Mouse (Mus musculus) hindbrain, embryonic 14.5 days (tissue): ENCODE results near the gene Vsig1. TPM values are rescaled to one million over a fixed set of nuclear protein-coding genes. Genes with fewer than 3 reads are reported as not detected.

Experiments used
- ATAC-seq: fragments of 200-750 bp; cut with Nextera tagmentation; 2 replicates; pipeline ENCODE4 v1.8.0; 2017; ENCODE audit warnings: moderate number of reproducible peaks, mild to moderate bottlenecking, moderate TSS enrichment, moderate library complexity; ENCODE audit not compliant: low FRiP score
- DNase-seq: peaks from one replicate; pipeline ENCODE4 v3.0.0-alpha.2; 2015; ENCODE audit warnings: low spot score
- H3K27ac ChIP-seq: fragments of 300-500 bp; sonication (generic); 2 replicates; pipeline ENCODE4 v1.5.1; 2014; ENCODE audit warnings: mild to moderate bottlenecking, moderate library complexity
- H3K27me3 ChIP-seq: fragments of 300-500 bp; sonication (generic); 2 replicates; pipeline ENCODE4 v1.6.1; 2014; ENCODE audit warnings: mild to moderate bottlenecking, low read length, mixed read lengths; ENCODE audit not compliant: control insufficient read depth, insufficient read depth
- H3K36me3 ChIP-seq: fragments of 300-500 bp; sonication (generic); replicated peaks from 2 replicates; pipeline ENCODE4 v1.6.1; 2014; ENCODE audit not compliant: control insufficient read depth, insufficient read depth
- H3K4me1 ChIP-seq: fragments of 300-500 bp; sonication (generic); replicated peaks from 2 replicates; pipeline ENCODE4 v1.6.1; 2014; ENCODE audit warnings: antibody characterized with exemption, low read length, mixed read lengths; ENCODE audit not compliant: control insufficient read depth, insufficient read depth
- H3K4me2 ChIP-seq: fragments of 300-500 bp; sonication (generic); replicated peaks from 2 replicates; pipeline ENCODE4 v1.6.1; 2014; ENCODE audit warnings: mild to moderate bottlenecking, moderate library complexity
- H3K4me3 ChIP-seq: fragments of 300-500 bp; sonication (generic); replicated peaks from 2 replicates; pipeline ENCODE4 v1.5.1; 2014; ENCODE audit warnings: mild to moderate bottlenecking, low read length
- H3K9ac ChIP-seq: fragments of 300-500 bp; sonication (generic); 2 replicates; pipeline ENCODE4 v1.6.1; 2014
- H3K9me3 ChIP-seq: fragments of 300-500 bp; sonication (generic); 2 replicates; pipeline ENCODE4 v1.6.1; 2016; ENCODE audit warnings: low read length; ENCODE audit not compliant: control insufficient read depth
- WGBS: fragments of 180-500 bp; shearing (Covaris S2); extraction: QIAGEN DNeasy Blood & Tissue Kit; methylation state at CpG from one replicate; pipeline ENCODE4 v1.1.7; 2014; 5-methylcytosine and 5-hydroxymethylcytosine counted together
- polyA plus RNA-seq: library from polyadenylated mRNA; unstranded; fragments of >200 nt; fragmentation: Nextera tagmentation; extraction: Ambion mirVana; gene quantifications from 2 replicates; pipeline ENCODE4 v1.2.1, GENCODE M21; 2014

The Vsig1 gene
- polyA plus RNA-seq, 1 experiment from 2014 or later: not detected

GRCm38 (mm10) chrX:140953618-140954017 is 46.2 kb downstream of the Vsig1 start:
- Histone ChIP-seq H3K27ac (no peak overlapping the region), H3K36me3 (peaks cover 19% of the 10 kb centered on the region), H3K27me3 (peaks cover 34% of the 10 kb centered on the region), H3K4me2 (no peak overlapping the region), H3K4me1 (0 out of 2 replicates have a peak, but pooled peaks cover 3% of the 10 kb centered on the region), H3K4me3 (no peak overlapping the region), H3K9ac (no peak overlapping the region), H3K9me3 (no peaks in the 10 kb centered on the region)
- no peak for DNase-seq
- WGBS: 90% methylated on average over 4 of the region's 4 CpGs
- no peak for ATAC-seq

DNA sequence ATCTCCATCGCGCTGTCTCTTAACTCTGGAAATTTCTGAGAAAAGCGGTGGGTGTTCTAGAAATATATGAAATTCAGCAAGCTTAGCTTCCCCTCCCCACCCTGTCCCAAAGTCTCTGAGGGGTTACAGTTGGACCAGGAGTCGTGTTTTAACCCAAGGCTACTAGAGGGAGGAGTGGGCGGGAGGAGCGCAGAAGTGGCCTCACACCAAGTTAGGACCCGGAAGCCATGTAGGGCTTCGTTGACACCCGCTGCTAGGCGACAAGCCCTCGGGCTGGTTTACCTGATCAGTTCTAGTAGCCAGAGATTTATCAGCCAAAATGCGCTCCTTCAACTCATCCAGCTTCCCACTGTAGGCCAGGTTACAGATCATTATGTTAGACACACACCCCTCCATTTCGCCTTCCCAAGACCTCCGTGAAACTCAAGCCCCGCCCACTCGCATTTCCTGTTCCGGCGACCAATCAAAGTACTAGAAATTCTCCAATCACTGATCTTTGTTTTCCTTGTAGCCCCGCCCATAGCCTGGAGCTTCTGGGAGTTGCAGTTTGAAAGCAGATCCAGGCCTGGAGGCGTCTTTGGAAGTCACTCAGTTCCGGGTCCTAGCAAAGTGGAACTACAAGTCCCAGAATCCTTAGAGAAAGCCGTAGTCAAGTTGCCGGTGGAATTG is 49.0 kb downstream of the Vsig1 start, which contains the start of the genes Psmd10 and Atg4a:
Gene Psmd10 (minus strand): TSS at position 457 of the 669 bp plus-strand sequence.
Gene Atg4a (plus strand): TSS at position 636 of the 669 bp plus-strand sequence.
- H3K27ac ChIP-seq: peak within 1 kb of the TSS; percentile 41; the same call in 1 of the 2 replicates
- H3K4me3 ChIP-seq: peak within 1 kb of the TSS; percentile 43
- H3K9me3 ChIP-seq: no peaks in the 10 kb centered on the region
- peaks cover 26% of the 10 kb centered on the region for H3K27me3 ChIP-seq
- 22% methylated on average over 23 of the region's 23 CpGs for WGBS
- DNase-seq: peak; percentile 88
- ATAC-seq: peak; percentile 99
- H3K4me2 ChIP-seq: peak within 1 kb of the TSS; percentile 52
- H3K4me1 ChIP-seq: 0 out of 2 replicates have a peak, but pooled peaks cover 3% of the 10 kb centered on the region
- H3K9ac ChIP-seq: peak within 1 kb of the TSS; percentile 50
- H3K36me3 ChIP-seq: peaks cover 5% of the 10 kb centered on the region; the same call in 1 of the 2 replicates

DNA sequence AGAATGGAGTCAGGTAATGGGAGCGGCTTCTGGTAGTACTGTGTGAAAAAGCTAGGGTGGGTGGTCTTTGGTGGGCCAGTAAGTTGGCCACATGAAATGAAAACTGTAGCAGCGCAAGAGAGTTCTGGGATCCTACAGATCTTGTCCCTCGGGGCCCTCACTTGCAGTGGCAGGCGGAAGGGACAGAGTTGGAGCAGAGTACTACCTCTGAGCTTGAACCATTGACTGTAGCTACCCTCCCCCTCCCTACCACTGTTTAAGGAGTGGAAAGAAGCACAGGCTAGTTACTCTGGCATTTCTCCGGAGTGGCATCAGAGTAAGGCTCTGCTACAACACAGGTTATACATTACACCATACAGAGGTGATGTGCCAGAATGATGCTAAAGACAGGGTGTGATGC is 49.6 kb downstream of the Vsig1 start:
- WGBS: 13% methylated on average over 5 of the region's 5 CpGs
- ATAC-seq (peak; percentile 82; the same call in 1 of the 2 replicates), DNase-seq (no peak)

DNA sequence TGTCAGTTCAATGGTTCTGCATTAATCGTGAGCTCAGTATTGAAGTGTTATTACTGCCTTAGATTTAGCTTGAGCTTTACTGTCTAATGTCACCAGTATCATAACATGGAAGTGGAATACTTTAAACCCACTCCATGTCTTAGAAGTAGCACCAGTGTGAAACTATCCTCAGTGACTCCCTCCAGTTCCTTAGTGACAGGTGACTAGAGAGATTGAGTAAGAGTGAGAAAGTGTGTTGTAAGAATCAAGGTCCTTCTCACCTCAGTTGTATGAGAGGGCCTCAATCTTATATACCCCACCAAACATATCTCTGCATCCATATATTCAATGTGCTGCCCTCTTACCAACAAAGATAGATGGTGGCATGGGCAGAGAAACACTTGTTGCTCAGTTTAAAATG is 71.5 kb downstream of the Vsig1 start:
- Histone ChIP-seq H3K9ac (no peak overlapping the region), H3K4me1 (no peaks in the 10 kb centered on the region), H3K36me3 (no peaks in the 10 kb centered on the region), H3K4me2 (no peak overlapping the region), H3K4me3 (no peak overlapping the region), H3K27ac (no peak overlapping the region), H3K27me3 (peaks cover 62% of the 10 kb centered on the region), H3K9me3 (no peaks in the 10 kb centered on the region)
- ATAC-seq (no peak), DNase-seq (no peak)
- 97% methylated on average over 1 of the region's 1 CpGs for WGBS

More for the DNA sequence above, 49.6 kb downstream of the Vsig1 start:
- Histone ChIP-seq H3K36me3 (peaks cover 4% of the 10 kb centered on the region; the same call in 1 of the 2 replicates), H3K9me3 (no peaks in the 10 kb centered on the region), H3K4me1 (0 out of 2 replicates have a peak, but pooled peaks cover 3% of the 10 kb centered on the region), H3K9ac (peak overlapping the region; percentile 50), H3K4me2 (peak overlapping the region; percentile 50), H3K27ac (no peak overlapping the region), H3K4me3 (peak overlapping the region; percentile 43), H3K27me3 (peaks cover 26% of the 10 kb centered on the region)

GRCm38 (mm10) chrX:140979546-140979945 is 72.1 kb downstream of the Vsig1 start:
- H3K9me3 ChIP-seq: no peaks in the 10 kb centered on the region
- H3K4me1 ChIP-seq: no peaks in the 10 kb centered on the region
- no peak overlapping the region for H3K9ac ChIP-seq
- no peak for DNase-seq
- WGBS: 85% methylated on average over 2 of the region's 2 CpGs
- no peaks in the 10 kb centered on the region for H3K36me3 ChIP-seq
- peaks cover 62% of the 10 kb centered on the region for H3K27me3 ChIP-seq
- H3K4me2 ChIP-seq: no peak overlapping the region
- no peak for ATAC-seq
- H3K27ac ChIP-seq: no peak overlapping the region
- H3K4me3 ChIP-seq: no peak overlapping the region

GRCm38 (mm10) chrX:140980163-140980562 is 72.8 kb downstream of the Vsig1 start:
- DNase-seq (no peak), ATAC-seq (no peak)
- Histone ChIP-seq H3K4me3 (no peak overlapping the region), H3K4me1 (no peaks in the 10 kb centered on the region), H3K36me3 (no peaks in the 10 kb centered on the region), H3K27me3 (peaks cover 59% of the 10 kb centered on the region), H3K9me3 (no peaks in the 10 kb centered on the region), H3K27ac (no peak overlapping the region), H3K9ac (no peak overlapping the region), H3K4me2 (no peak overlapping the region)
- 73% methylated on average over 4 of the region's 4 CpGs for WGBS

DNA sequence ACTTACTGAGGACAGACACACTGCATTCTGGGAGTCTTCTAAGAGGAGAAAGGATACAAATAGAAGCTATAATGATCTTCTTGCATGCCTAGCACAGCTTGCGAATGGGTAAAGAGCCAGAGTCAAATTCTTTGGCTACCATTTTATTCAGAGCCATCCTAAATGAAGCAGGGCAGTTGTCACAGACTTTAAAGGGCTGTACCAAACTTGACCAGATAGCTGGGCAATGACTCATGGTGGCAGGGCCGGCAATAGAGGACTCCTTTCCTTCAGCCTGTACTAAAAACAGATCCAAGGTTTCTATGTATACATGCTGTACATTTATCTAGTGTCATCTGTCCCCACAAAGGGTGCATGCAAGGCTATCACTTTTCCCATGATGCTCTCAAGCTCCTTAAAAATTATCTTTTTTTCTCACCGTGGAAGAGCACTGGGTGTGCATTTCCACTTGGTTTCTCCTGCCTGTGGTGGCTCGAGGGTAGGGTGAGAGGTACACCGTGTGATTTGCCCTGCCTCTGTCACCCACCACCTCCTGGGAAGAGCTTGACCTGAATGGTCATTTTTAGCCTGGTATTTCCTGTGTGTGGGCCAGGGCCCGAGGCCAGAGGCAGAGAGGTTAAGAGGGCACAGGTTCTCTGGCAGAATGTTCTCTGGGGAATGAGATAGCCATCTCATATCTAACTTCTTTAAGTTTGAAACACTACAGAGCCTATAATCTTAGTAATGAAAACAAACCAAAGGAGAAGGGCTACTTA is 76.0 kb downstream of the Vsig1 start:
- Histone ChIP-seq H3K27ac (no peak overlapping the region), H3K4me1 (no peaks in the 10 kb centered on the region), H3K36me3 (no peaks in the 10 kb centered on the region), H3K9me3 (no peaks in the 10 kb centered on the region), H3K27me3 (peaks cover 64% of the 10 kb centered on the region), H3K9ac (no peak overlapping the region), H3K4me3 (no peak overlapping the region), H3K4me2 (no peak overlapping the region)
- ATAC-seq (no peak), DNase-seq (no peak)
- 71% methylated on average over 6 of the region's 6 CpGs for WGBS

GRCm38 (mm10) chrX:140984795-140985194 is 77.4 kb downstream of the Vsig1 start:
- Histone ChIP-seq H3K27ac (no peak overlapping the region), H3K9me3 (no peaks in the 10 kb centered on the region), H3K9ac (no peak overlapping the region), H3K27me3 (peaks cover 71% of the 10 kb centered on the region), H3K4me1 (no peaks in the 10 kb centered on the region), H3K4me3 (no peak overlapping the region), H3K36me3 (no peaks in the 10 kb centered on the region), H3K4me2 (no peak overlapping the region)
- 73% methylated on average over 6 of the region's 6 CpGs for WGBS
- no peak for ATAC-seq
- no peak for DNase-seq

DNA sequence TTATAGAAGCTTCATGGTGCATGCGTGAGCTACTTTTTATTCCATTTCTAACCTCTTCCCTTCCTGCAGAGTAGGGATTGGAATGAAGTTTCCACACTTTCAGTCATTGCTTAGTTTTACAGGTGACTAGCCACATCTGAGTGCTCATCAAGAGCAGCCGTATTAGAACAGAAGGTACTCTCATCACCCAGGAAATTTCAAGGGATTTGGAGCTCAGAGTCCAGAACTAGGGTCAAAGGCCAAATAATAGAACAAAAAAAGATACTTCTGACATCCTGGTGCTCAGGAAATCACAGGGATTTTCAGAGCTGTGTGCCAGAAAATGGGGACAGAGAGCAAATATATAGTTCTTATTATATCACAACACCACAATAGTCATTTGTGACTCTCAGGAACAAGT is 77.8 kb downstream of the Vsig1 start:
- Histone ChIP-seq H3K36me3 (no peaks in the 10 kb centered on the region), H3K27ac (no peak overlapping the region), H3K9ac (no peak overlapping the region), H3K27me3 (peaks cover 71% of the 10 kb centered on the region), H3K4me2 (no peak overlapping the region), H3K4me3 (no peak overlapping the region), H3K4me1 (no peaks in the 10 kb centered on the region), H3K9me3 (no peaks in the 10 kb centered on the region)
- DNase-seq: no peak
- ATAC-seq: no peak
- 92% methylated on average over 2 of the region's 2 CpGs for WGBS
